Mouse (Mus musculus) ovary, postnatal 36 days (tissue): ENCODE data around the gene Foxf1.

Experiments
- DNase-seq: peaks from one replicate; pipeline ENCODE4 v3.0.0; 2022; ENCODE audit warnings: low spot score, mixed read lengths

Gene Foxf1

GRCm38 (mm10) chr8:121115136-121115535 lies 30.9 kb downstream of the Foxf1 start:
- DNase-seq, result no peak

- DNase-seq, result peak; percentile 76
These were observed 31.8 kb downstream of the Foxf1 start, which contains the start of gene Foxc2 for GRCm38 (mm10) chr8:121115948-121116347. Gene Foxc2 (plus strand): TSS chr8:121116171.

DNA sequence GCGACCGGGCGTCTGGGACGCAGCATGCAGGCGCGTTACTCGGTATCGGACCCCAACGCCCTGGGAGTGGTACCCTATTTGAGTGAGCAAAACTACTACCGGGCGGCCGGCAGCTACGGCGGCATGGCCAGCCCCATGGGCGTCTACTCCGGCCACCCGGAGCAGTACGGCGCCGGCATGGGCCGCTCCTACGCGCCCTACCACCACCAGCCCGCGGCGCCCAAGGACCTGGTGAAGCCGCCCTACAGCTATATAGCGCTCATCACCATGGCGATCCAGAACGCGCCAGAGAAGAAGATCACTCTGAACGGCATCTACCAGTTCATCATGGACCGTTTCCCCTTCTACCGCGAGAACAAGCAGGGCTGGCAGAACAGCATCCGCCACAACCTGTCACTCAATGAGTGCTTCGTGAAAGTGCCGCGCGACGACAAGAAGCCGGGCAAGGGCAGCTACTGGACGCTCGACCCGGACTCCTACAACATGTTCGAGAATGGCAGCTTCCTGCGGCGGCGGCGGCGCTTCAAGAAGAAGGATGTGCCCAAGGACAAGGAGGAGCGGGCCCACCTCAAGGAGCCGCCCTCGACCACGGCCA lies 32.5 kb downstream of the Foxf1 start:
- no peak for DNase-seq

GRCm38 (mm10) chr8:121117186-121117651 lies 33.0 kb downstream of the Foxf1 start:
- no peak for DNase-seq

DNA sequence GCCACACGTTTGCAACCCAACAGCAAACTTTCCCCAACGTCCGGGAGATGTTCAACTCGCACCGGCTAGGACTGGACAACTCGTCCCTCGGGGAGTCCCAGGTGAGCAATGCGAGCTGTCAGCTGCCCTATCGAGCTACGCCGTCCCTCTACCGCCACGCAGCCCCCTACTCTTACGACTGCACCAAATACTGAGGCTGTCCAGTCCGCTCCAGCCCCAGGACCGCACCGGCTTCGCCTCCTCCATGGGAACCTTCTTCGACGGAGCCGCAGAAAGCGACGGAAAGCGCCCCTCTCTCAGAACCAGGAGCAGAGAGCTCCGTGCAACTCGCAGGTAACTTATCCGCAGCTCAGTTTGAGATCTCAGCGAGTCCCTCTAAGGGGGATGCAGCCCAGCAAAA lies 33.7 kb downstream of the Foxf1 start:
- DNase-seq, result no peak

GRCm38 (mm10) chr8:121118634-121119420 lies 34.6 kb downstream of the Foxf1 start:
- DNase-seq, result no peak

DNA sequence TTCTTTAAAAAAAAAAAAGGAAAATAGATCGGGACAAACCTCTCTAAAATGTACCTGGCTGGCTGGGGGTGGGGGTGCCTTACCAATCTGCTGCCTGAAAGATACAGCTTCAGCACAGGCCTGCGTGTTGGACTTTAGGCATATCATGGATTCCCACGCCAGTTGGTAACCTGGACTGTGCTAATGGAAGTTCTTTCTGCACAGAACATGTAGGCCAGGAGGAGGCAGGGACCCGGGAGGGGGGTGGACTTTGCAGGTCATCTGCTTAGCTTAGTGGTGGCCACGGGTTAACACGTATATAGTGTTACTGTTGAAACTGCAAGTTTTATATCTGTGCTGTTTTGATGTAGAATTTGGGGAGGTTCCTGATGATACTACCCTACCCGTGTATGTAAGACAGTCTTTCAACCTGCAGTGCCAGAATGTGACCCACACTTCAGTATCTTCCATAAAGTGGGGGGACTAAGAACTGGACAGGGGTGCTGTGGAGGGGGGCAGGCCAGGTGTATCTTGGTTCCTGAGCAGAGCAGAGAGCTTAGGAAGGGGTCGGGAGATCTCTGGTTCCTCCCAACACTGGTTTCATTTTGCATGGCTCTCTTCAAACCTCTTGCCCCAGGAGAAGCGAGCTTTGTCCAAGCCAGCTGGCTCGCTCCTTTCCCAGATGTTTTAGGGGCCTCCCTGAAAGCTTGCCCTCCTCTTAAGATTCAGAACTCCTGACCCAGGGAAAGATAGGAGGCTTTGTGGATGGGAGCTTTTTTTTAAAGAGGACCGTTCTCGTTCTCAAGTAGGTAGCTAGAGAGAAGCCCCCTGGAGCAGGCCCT lies 35.7 kb downstream of the Foxf1 start:
- no peak for DNase-seq

GRCm38 (mm10) chr8:121120456-121121419 lies 36.6 kb downstream of the Foxf1 start:
- no peak for DNase-seq

GRCm38 (mm10) chr8:121121704-121122103 lies 37.5 kb downstream of the Foxf1 start:
- no peak for DNase-seq

- DNase-seq, result no peak
These were observed 38.2 kb downstream of the Foxf1 start for GRCm38 (mm10) chr8:121122368-121122767.

DNA sequence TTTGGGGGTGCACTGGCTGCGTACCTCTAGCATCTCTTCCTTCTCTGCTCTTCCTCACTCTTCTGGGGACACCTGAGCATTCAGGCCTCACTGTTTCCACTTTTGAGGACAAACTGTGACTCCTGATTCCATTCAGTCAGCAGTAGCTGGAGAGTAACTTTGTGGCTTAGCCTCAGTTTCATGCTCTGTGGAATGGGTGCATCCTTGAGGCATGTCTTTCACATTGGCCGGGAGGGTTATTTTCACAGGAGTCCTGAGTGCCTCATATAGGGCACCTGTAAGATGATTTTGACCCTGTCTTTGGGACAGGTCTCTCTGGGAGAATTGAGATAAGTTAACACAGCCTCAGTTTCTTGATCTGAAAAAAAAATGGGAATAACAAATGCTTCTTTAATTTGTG lies 38.9 kb downstream of the Foxf1 start:
- DNase-seq, result no peak

DNA sequence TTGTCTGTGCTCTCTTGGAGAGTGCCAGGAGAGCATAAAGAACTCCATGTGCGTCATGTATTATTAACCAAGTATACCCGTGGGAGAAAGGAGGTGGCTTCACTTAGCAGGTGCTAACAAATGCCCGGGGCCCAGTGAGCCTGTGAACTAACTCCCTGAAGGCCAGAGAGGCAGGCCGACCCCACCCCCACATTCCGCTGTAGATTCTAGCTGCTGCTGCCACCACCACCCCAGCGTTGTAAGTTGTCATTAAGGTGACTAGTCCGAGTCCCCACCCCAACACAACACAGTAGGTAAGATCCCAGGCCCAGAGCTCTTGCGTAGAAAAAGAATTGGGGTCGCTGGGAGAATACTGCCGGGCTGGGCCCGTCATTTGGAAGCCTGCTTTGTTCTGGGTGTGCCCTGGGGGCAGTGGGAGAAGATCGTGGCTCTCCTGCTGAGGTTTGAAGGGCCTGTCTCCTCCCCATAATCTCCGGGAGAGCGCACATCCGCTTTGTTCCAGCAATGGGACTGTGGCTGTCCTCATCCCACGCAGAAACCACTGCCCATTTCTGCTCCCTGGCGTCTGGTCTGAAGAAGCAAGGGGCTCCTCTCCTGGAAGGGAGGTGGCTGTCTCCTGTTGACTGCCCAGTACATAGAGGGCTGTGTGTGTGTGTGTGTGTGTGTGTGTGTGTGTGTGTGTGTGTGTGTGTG lies 40.5 kb downstream of the Foxf1 start:
- DNase-seq, result no peak

- DNase-seq, result peak; percentile 71
These were observed 41.2 kb downstream of the Foxf1 start for GRCm38 (mm10) chr8:121125311-121125876.

- DNase-seq, result no peak
These were observed 42.0 kb downstream of the Foxf1 start for GRCm38 (mm10) chr8:121126191-121126590.

DNA sequence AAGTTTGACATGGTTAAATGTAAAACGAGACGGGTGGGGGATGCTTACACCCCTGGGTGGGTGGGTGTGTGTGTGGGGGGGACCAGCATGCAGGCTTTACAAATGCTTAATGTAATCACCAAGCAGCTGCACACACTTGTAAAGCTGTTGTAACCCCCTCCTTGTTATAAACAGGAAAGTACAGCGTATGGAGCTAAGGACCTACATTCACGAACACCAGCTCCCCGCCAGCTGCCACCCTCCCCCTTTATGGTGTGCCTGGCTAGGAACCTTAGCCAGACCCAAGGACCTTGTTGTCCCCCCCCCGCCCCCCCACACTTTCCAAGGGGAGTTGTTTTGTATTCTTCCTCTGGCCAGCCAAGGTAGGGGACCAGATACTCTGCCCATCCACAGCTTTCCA lies 42.5 kb downstream of the Foxf1 start:
- DNase-seq, result no peak

- no peak for DNase-seq
These were observed 43.1 kb downstream of the Foxf1 start for GRCm38 (mm10) chr8:121127291-121127701.

DNA sequence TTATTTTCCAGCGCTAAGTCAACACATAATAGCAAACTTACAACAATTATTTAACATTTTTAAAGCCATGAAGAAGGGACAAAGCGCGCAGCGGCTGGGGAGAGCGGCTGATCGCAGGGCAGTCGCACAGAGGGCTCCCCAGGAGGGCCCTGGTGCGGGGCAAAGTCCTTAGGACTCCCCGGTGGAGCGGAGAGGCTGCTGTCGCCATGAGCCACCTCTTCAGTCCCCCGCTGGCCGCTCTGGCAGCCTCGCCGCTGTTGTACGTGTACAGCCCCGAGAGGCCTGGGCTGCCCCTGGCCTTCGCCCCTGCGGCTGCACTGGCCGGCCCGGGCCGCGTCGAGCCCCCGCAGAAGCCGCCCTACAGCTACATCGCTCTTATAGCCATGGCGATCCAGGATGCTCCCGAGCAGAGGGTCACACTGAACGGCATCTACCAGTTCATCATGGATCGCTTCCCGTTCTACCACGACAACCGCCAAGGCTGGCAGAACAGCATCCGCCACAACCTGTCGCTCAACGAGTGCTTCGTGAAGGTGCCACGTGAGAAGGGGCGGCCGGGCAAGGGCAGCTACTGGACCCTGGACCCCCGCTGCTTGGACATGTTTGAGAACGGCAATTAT lies 43.7 kb downstream of the Foxf1 start, which contains the start of gene Foxl1:
TSS of gene Foxl1 (plus strand) at position 185 of the 620 bp plus-strand sequence.
- DNase-seq, result no peak

GRCm38 (mm10) chr8:121128531-121129264 lies 44.5 kb downstream of the Foxf1 start:
- DNase-seq, result no peak

DNA sequence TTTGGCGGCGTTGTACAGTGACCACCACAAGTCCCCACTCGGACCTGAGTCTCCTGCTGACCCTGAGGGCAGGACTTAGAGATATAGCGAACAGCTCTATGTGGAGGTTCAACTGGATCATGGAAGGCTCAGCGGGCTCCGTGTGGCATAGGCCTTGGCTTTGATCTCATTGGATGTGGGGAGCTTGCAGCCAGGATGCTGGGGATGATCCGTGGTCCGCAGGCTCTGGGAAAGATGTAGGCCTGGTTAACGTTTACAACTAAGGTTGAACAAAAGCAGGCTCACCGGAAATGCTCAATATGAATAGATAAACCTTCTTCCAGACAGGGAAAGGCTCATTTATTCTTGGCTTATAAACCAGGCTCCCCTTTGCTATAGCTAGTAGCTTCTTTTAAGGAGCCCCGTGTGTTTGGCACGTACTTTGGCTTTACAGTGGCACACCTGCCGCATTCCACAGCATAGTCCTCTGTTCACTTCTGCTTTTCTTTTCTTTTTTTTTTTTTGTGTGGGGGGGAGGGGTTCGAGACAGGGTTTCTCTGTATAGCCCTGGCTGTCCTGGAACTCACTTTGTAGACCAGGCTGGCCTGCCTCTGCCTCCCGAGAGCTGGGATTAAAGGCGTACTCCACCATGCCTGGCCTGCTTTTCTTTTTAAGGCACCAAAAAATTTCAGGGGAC lies 45.2 kb downstream of the Foxf1 start:
- no peak for DNase-seq
